Mouse (Mus musculus): ENCODE measurements around the gene Olfr1457.

The Olfr1457 gene

DNA sequence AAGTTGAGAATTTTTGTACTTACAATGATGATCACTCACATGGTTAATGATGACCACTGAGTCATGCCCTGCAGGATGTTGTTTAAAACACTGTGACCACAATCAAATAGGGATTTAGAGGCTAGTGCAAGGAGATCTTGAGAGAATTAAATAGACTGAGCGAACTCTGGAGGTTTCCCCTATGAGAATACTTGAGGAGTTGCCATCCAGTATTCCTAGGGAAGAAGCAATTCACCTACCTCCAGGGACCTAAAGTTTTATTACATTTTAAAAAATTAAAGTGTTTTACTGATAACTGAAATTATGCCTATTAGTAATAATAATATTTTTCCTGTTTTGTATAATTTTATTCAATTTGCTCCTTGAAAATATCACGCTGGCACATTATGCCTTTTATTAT lies at the start of gene Olfr1457:
Gene Olfr1457 (minus strand): TSS at position 101 of the 400 bp plus-strand sequence.
- DNase-seq (ENCODE audit: low spot score in 2 of 2): no peak

DNA sequence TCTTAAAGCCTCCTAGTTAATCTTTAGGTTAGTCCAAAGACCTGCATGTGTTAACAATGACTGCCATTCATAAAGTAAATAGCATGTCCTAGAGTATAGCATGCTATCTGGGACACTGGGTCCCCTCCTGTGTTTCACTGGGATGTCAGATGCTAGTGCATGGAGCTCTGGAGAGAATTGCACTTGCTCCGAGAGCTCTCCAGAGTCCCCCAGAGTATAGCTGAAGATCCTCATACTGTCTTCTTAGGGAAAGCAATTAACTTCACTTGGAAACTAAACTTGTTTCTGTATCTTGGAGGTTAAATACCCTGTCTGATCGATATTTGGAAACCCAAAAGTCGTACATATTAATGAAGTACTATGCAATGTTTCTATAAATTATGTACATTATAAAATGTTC lies 9.0 kb upstream of the Olfr1457 start, which contains the start of gene Olfr1458:
Gene Olfr1458 (minus strand): TSS at position 101 of the 400 bp plus-strand sequence.
- no peak for DNase-seq (ENCODE audit: low spot score in 2 of 2)

DNA sequence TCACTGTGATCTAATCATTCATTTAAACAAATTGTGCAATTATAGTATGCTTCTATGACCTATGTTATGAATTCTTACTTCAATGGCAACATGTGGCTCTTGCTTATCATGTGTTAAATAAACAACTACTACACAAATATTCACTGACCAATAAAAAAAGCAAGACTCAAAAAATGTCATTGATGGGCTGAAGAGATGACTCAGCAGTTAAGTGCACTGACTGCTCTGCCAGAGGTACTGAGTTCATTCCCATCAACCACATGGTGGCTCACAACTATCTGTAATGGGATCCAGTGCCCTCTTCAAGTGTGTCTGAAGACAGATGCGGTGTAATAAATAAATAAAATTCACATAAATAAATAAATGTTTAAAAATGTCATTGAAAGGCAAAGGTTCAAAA lies 3.8 kb downstream of the Olfr1457 start:
- no peak for DNase-seq (ENCODE audit: low spot score in 2 of 2)

DNA sequence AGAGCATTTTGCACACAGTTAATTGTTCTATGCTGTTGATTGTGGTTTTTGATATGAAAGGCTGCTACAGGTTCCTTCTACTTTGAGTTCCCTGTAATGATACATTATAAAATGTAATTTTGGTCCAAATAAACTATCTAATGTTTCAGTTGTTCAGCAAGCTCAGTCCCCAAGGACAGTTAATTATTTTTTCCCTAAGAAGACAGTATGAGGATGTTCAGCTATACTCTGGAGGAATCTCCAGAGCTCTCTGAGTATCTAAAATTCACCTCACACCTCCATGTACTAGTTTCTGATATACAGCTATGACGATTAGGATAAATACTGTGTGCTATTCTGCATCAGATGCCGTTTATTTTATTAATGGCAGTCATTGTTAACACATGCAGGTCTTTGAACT lies 37.4 kb downstream of the Olfr1457 start, which contains the start of gene Olfr1454:
Gene Olfr1454 (plus strand): TSS at position 301 of the 400 bp plus-strand sequence.
- DNase-seq (ENCODE audit: low spot score in 2 of 2): no peak
